Mouse (Mus musculus) limb, embryonic 14.5 days (tissue): Measurements from ENCODE around the gene Actl11. TPM values are rescaled to one million over a fixed set of nuclear protein-coding genes. Genes with fewer than 3 reads are reported as not detected.

ENCODE experiments used
- ATAC-seq: fragments of 200-750 bp; cut with Nextera tagmentation; 2 replicates; pipeline ENCODE4 v1.8.0; 2017; ENCODE audit warnings: low read depth, moderate number of reproducible peaks, moderate TSS enrichment; ENCODE audit not compliant: low FRiP score
- DNase-seq: peaks from one replicate; pipeline ENCODE4 v3.0.0-alpha.2; 2015; ENCODE audit warnings: low spot score
- H3K27ac ChIP-seq: fragments of 300-500 bp; sonication (generic); replicated peaks from 2 replicates; pipeline ENCODE4 v1.5.1; 2014; ENCODE audit warnings: low read depth, mild to moderate bottlenecking, low read length, moderate library complexity, mixed read lengths
- H3K27me3 ChIP-seq: fragments of 300-500 bp; sonication (generic); 2 replicates; pipeline ENCODE4 v1.6.1; 2014; ENCODE audit warnings: low read length, mixed read lengths; ENCODE audit not compliant: control insufficient read depth, insufficient read depth
- H3K36me3 ChIP-seq: fragments of 300-500 bp; sonication (generic); 2 replicates; pipeline ENCODE4 v1.6.1; 2014; ENCODE audit warnings: mild to moderate bottlenecking, low read length, moderate library complexity, mixed read lengths; ENCODE audit not compliant: control insufficient read depth, insufficient read depth
- H3K4me1 ChIP-seq: fragments of 300-500 bp; sonication (generic); 2 replicates; pipeline ENCODE4 v1.6.1; 2014; ENCODE audit warnings: antibody characterized with exemption, low read length, mixed read lengths; ENCODE audit not compliant: control insufficient read depth, insufficient read depth
- H3K4me2 ChIP-seq: fragments of 300-500 bp; sonication (generic); replicated peaks from 2 replicates; pipeline ENCODE4 v1.6.1; 2014; ENCODE audit warnings: low read depth, mild to moderate bottlenecking, low read length, moderate library complexity; ENCODE audit not compliant: severe bottlenecking
- H3K4me3 ChIP-seq: fragments of 300-500 bp; sonication (generic); replicated peaks from 2 replicates; pipeline ENCODE4 v1.5.1; 2014; ENCODE audit warnings: low read length
- H3K9ac ChIP-seq: fragments of 300-500 bp; sonication (generic); 2 replicates; pipeline ENCODE4 v1.6.1; 2014; ENCODE audit warnings: mild to moderate bottlenecking, low read depth, low read length, moderate library complexity; ENCODE audit not compliant: severe bottlenecking
- H3K9me3 ChIP-seq: fragments of 300-500 bp; sonication (generic); 2 replicates; pipeline ENCODE4 v1.6.1; 2016; ENCODE audit warnings: low read length; ENCODE audit not compliant: control insufficient read depth
- POLR2A ChIP-seq: fragments of 200-500 bp; IDR thresholded peaks from 2 replicates; pipeline ENCODE4 v1.8.0; 2012; ENCODE audit warnings: inconsistent platforms, mild to moderate bottlenecking, moderate library complexity, borderline replicate concordance; ENCODE audit not compliant: insufficient read depth, insufficient read length; ENCODE audit errors: extremely low read depth
- WGBS: fragments of 180-500 bp; shearing (Covaris S2); extraction: QIAGEN DNeasy Blood & Tissue Kit; methylation state at CpG from one replicate; pipeline ENCODE4 v1.1.7; 2014; 5-methylcytosine and 5-hydroxymethylcytosine counted together
- polyA plus RNA-seq, 2 experiments: library from polyadenylated mRNA; depleted of rRNA in 1 of 2; stranded (reverse) in 1 of 2; unstranded in 1 of 2; fragments of >200 nt; fragmentation: Nextera tagmentation in 1 of 2; extraction: Ambion mirVana in 1 of 2; gene quantifications; 2 replicates each; pipeline versions ENCODE4 v1.2.1 to v1.2.3; 2012 to 2014

Actl11 gene
- polyA plus RNA-seq, 2 experiments = not detected

- Histone ChIP-seq H3K9me3 (no peaks in the 10 kb centered on the region), H3K4me3 (no peak overlapping the region), H3K36me3 (no peaks in the 10 kb centered on the region), H3K4me1 (0 out of 2 replicates have a peak, but pooled peaks cover 4% of the 10 kb centered on the region), H3K27ac (no peak overlapping the region), H3K27me3 (no peaks in the 10 kb centered on the region), H3K9ac (no peak overlapping the region), H3K4me2 (no peak overlapping the region)
- ATAC-seq (no peak), DNase-seq (no peak)
- WGBS = 65% methylated on average over 5 of the region's 5 CpGs
- TF ChIP-seq POLR2A = no peak
Measured at GRCm38 (mm10) chr9:107927749-107928148, 520 bp upstream of the Actl11 start.

DNA sequence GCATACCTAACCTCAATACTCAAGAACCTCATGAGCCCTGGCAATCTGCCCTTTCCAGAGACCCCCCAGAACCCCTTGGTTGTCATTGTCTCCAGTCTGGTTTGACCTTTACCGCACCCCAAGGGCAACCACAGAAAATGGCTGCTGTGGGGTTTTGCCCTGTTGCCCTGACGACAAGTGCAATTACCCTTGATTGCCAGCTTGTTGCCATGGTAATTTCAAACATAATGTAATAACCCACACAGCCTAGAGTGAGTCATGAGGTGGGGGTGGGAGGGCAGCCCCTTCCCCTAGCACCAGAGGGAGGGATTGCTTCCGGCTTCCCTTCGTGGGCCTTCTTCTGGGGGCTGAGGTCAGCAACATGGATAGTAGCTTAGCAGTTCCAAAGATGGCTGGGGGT lies 4.0 kb downstream of the Actl11 start:
- H3K4me3 ChIP-seq = no peak overlapping the region
- DNase-seq (no peak), ATAC-seq (no peak)
- no peaks in the 10 kb centered on the region for H3K27me3 ChIP-seq
- H3K9ac ChIP-seq = no peak overlapping the region
- H3K36me3 ChIP-seq = no peaks in the 10 kb centered on the region
- no peaks in the 10 kb centered on the region for H3K9me3 ChIP-seq
- H3K4me1 ChIP-seq = peaks cover 11% of the 10 kb centered on the region
- no peak for TF ChIP-seq POLR2A
- no peak overlapping the region for H3K27ac ChIP-seq
- 64% methylated on average over 4 of the region's 4 CpGs for WGBS
- no peak overlapping the region for H3K4me2 ChIP-seq

DNA sequence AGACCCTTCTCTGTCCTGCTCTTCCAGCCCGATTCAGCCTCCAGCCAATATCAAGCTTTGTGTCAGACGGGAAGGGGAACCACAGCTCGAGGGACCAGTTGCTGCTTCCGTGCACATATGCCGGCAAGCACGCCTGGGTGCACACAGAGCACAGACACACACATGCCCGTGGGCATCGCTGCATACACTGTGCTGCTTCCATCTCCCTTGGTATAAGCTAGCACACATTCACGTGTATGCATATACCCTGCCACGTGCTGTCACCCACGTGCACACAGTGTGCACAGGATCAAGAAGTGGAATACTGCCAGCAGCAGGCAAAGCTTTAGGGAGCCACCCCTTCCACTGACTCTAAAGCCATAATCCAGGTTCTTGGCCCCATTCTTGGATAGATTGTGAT lies 5.9 kb downstream of the Actl11 start:
- Histone ChIP-seq H3K27me3 (no peaks in the 10 kb centered on the region), H3K9ac (no peak overlapping the region), H3K4me3 (no peak overlapping the region), H3K27ac (no peak overlapping the region), H3K4me2 (no peak overlapping the region), H3K9me3 (no peaks in the 10 kb centered on the region), H3K4me1 (peaks cover 11% of the 10 kb centered on the region), H3K36me3 (no peaks in the 10 kb centered on the region)
- no peak for DNase-seq
- ATAC-seq = no peak
- WGBS = 86% methylated on average over 11 of the region's 11 CpGs
- TF ChIP-seq POLR2A = no peak

GRCm38 (mm10) chr9:107935374-107935773 lies 7.1 kb downstream of the Actl11 start, which contains the start of gene Camkv:
TSS of gene Camkv (plus strand) at chr9:107935674.
- Histone ChIP-seq H3K9ac (peak within 1 kb of the TSS; percentile 68), H3K4me3 (peak within 1 kb of the TSS; percentile 57), H3K27ac (no peak within 1 kb of the TSS), H3K9me3 (no peaks in the 10 kb centered on the region), H3K27me3 (no peaks in the 10 kb centered on the region), H3K36me3 (no peaks in the 10 kb centered on the region), H3K4me2 (peak within 1 kb of the TSS; percentile 97), H3K4me1 (peaks cover 11% of the 10 kb centered on the region)
- no peak for ATAC-seq
- no peak for TF ChIP-seq POLR2A
- WGBS = 2% methylated on average over 3 of the region's 3 CpGs
- no peak for DNase-seq

GRCm38 (mm10) chr9:107935790-107936214 lies 7.5 kb downstream of the Actl11 start:
- H3K9me3 ChIP-seq = no peaks in the 10 kb centered on the region
- H3K4me1 ChIP-seq = peaks cover 11% of the 10 kb centered on the region
- H3K4me3 ChIP-seq = peak overlapping the region; percentile 57
- peak overlapping the region; percentile 68 for H3K9ac ChIP-seq
- H3K36me3 ChIP-seq = no peaks in the 10 kb centered on the region
- peak; percentile 31 for DNase-seq
- H3K27ac ChIP-seq = no peak overlapping the region
- H3K4me2 ChIP-seq = peak overlapping the region; percentile 97
- under 1% methylated on average over 36 of the region's 41 CpGs for WGBS
- H3K27me3 ChIP-seq = no peaks in the 10 kb centered on the region
- peak; percentile 38 for ATAC-seq
- no peak for TF ChIP-seq POLR2A
